Mouse (Mus musculus) brain, embryonic 14.5 days (tissue): ENCODE measurements around the gene Phf1. TPM values are rescaled to one million over a fixed set of nuclear protein-coding genes. Genes with fewer than 3 reads are reported as not detected.
A peak's percentile ranks its signal among the peaks of the same experiment; 100 is the strongest.
"Not testable (repeated sequence)": the region's sequence is repeated elsewhere in the genome, so short reads cannot be mapped to it uniquely, and the experiment has no call there.

Experiments
- DNase-seq: peaks from one replicate; pipeline ENCODE4 v3.0.0-alpha.2; 2011; ENCODE audit warnings: low read depth
- CTCF ChIP-seq: fragments of 200-500 bp; IDR thresholded peaks from 2 replicates; pipeline ENCODE4 v1.5.1; 2012; ENCODE audit warnings: inconsistent platforms, mild to moderate bottlenecking, moderate library complexity, borderline replicate concordance; ENCODE audit not compliant: insufficient read depth, insufficient read length; ENCODE audit errors: extremely low read depth
- POLR2A ChIP-seq: fragments of 200-500 bp; IDR thresholded peaks from 2 replicates; pipeline ENCODE4 v1.6.1; 2012; ENCODE audit warnings: mild to moderate bottlenecking, inconsistent platforms, borderline replicate concordance; ENCODE audit not compliant: poor library complexity, insufficient read depth, insufficient read length, severe bottlenecking; ENCODE audit errors: extremely low read depth
- polyA plus RNA-seq: library from polyadenylated mRNA; depleted of rRNA; stranded (reverse); fragments of >200 nt; gene quantifications from 2 replicates; pipeline ENCODE4 v1.2.3, GENCODE M21; 2012; rRNA removed

Phf1 gene
- polyA plus RNA-seq, 1 experiment = 50.0 TPM

DNA sequence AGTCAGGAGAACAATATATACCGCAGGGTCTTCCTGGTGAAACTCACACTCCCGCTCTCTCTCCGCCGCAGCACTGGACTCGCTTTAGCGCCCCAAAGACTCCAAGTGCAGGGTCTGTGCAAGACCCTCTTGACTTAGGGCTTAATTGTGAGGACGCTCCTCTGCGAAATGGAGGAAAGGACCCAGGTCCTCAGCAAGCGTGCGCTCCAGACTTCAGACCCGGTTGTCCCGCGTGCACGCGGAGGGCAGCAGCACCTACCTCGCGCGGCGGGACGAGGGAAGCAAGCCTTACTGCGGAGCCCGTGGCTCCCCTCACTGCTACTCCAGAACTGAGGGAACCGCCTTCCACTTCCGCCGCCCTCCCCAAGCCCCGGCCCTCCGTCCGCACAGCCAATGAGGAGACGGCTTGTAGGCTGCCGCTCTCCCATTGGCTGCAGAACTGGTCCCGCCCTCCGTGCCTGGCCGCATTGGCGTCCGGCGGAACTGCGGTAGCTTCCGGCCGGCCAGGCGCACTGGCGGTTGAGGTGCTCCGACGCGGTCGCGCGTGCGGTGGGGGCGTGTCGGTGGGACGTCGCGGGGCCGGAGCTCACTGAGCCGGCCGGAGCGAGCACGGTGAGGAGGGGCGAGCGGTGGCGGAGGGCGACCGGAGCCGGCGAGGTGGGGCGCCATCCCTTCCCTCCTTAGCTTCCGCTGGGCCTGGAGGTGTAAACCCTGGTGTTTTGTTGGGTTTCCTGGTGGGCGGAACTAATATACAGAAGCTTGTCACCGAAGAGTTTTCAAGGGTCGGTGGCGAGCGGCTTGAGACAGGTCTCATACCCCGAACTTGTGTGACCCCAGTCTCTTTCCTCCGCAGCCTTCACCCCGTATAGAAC is 40.1 kb downstream of the Phf1 start, which contains the start of gene Zbtb9:
Gene Zbtb9 (plus strand): TSS at position 465 of the 872 bp plus-strand sequence.
- peak; percentile 85 for TF ChIP-seq POLR2A
- TF ChIP-seq CTCF = no peak
- peak; percentile 98 for DNase-seq

DNA sequence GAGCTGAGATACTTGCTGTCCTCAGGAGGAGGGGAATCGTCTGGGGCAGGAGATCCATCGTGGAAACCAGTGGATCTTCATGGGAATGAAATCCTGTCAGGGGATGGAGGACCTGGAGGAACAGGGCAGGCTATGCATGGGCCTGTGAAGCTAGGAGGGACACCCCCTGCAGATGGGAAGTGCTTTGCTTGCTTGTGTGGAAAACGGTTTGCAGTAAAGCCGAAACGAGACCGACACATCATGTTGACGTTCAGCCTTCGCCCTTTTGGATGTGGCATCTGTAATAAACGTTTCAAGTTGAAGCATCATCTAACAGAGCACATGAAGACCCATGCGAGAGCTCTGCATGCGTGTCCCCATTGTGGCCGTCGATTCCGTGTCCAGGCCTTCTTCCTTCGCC is 41.7 kb downstream of the Phf1 start:
- TF ChIP-seq POLR2A = no peak
- no peak for TF ChIP-seq CTCF
- no peak for DNase-seq

DNA sequence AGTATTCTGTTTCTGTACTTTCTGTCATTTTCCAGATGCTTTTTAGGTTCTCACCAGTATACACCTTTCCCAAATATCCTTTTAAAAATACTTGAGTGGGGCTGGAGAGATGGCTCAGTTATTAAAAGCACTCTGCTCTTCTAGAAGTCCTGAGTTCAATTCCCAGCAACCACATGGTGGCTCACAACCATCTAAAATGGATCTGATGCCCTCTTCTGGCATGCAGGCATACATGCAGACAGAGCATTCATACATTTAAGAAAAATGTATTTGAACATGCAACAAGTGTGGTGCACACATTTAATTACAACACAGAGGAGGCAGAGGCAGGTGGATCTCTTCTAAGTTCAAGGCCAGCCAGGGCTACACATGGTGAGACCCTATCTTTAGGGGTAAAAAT is 42.6 kb downstream of the Phf1 start:
- TF ChIP-seq POLR2A (no peak), CTCF (no peak)
- DNase-seq = no peak

- DNase-seq = not testable (repeated sequence)
Observed at GRCm38 (mm10) chr17:26977354-26977753, 44.5 kb downstream of the Phf1 start.

- no peak for DNase-seq
- TF ChIP-seq CTCF (no peak), POLR2A (no peak)
Observed at GRCm38 (mm10) chr17:26979426-26979825, 46.6 kb downstream of the Phf1 start.

GRCm38 (mm10) chr17:26981050-26981449 is 48.2 kb downstream of the Phf1 start:
- TF ChIP-seq CTCF = no peak
- no peak for TF ChIP-seq POLR2A
- DNase-seq = no peak

- TF ChIP-seq CTCF (no peak), POLR2A (no peak)
- no peak for DNase-seq
Observed at GRCm38 (mm10) chr17:26983382-26983781, 50.5 kb downstream of the Phf1 start.

- no peak for TF ChIP-seq CTCF
- no peak for TF ChIP-seq POLR2A
- DNase-seq = no peak
Observed at GRCm38 (mm10) chr17:26985503-26986179, 52.8 kb downstream of the Phf1 start.

Other genes with a start within 250 kb of the Phf1 start
- gene Crebrf, start 217.4 kb upstream of the Phf1 start, polyA plus RNA-seq = 9.9 and 10.2 TPM in 2 replicates
- gene Bnip1, start 152.0 kb upstream of the Phf1 start, polyA plus RNA-seq = 44.3 and 45.2 TPM in 2 replicates
- gene Nkx2-5, start 88.0 kb upstream of the Phf1 start, polyA plus RNA-seq = 0.04 TPM in 1 of 2 replicates, not detected in the other
- 9.9 and 15.7 TPM in 2 replicates for gene Kifc5b, start 16.0 kb upstream of the Phf1 start, polyA plus RNA-seq
- 88.9 and 145 TPM in 2 replicates for gene Cuta, start 6.5 kb downstream of the Phf1 start, polyA plus RNA-seq
- 120 and 136 TPM in 2 replicates for gene Syngap1, start 8.2 kb downstream of the Phf1 start, polyA plus RNA-seq
- 22.9 and 25.1 TPM in 2 replicates for gene Zbtb9, start 40.1 kb downstream of the Phf1 start, polyA plus RNA-seq
- gene Bak1, start 96.0 kb downstream of the Phf1 start, polyA plus RNA-seq = 31.0 and 35.1 TPM in 2 replicates
- 1.4 and 3.4 TPM in 2 replicates for gene Itpr3, start 124.3 kb downstream of the Phf1 start, polyA plus RNA-seq
- gene Uqcc2, start 200.9 kb downstream of the Phf1 start, polyA plus RNA-seq = 242 and 333 TPM in 2 replicates
- 0.29 and 0.33 TPM in 2 replicates for gene Ip6k3, start 234.7 kb downstream of the Phf1 start, polyA plus RNA-seq